Mouse (Mus musculus) embryonic facial prominence, embryonic 12.5 days (tissue): ENCODE measurements around the gene Shf. TPM values are rescaled to one million over a fixed set of nuclear protein-coding genes. Genes with fewer than 3 reads are reported as not detected.
A peak's percentile ranks its signal among the peaks of the same experiment; 100 is the strongest.
"Not testable (repeated sequence)": the region's sequence is repeated elsewhere in the genome, so short reads cannot be mapped to it uniquely, and the experiment has no call there.

Source experiments
- ATAC-seq: fragments of 200-750 bp; cut with Nextera tagmentation; 2 replicates; pipeline ENCODE4 v1.8.0; 2017; ENCODE audit not compliant: insufficient number of reproducible peaks, insufficient read depth, low FRiP score, low TSS enrichment
- H3K27ac ChIP-seq: fragments of 300-500 bp; sonication (generic); 2 replicates; pipeline ENCODE4 v1.5.1; 2016; ENCODE audit warnings: mild to moderate bottlenecking
- H3K27me3 ChIP-seq: fragments of 300-500 bp; sonication (generic); 2 replicates; pipeline ENCODE4 v1.6.1; 2016; ENCODE audit warnings: mild to moderate bottlenecking, moderate library complexity
- H3K36me3 ChIP-seq: fragments of 300-500 bp; sonication (generic); 2 replicates; pipeline ENCODE4 v1.6.1; 2016; ENCODE audit warnings: mild to moderate bottlenecking
- H3K4me1 ChIP-seq: fragments of 300-500 bp; sonication (generic); 2 replicates; pipeline ENCODE4 v1.6.1; 2016
- H3K4me2 ChIP-seq: fragments of 300-500 bp; sonication (generic); replicated peaks from 2 replicates; pipeline ENCODE4 v1.6.1; 2016; ENCODE audit warnings: mild to moderate bottlenecking, moderate library complexity
- H3K4me3 ChIP-seq: fragments of 300-500 bp; sonication (generic); 2 replicates; pipeline ENCODE4 v1.5.1; 2016; ENCODE audit warnings: mild to moderate bottlenecking
- H3K9ac ChIP-seq: fragments of 300-500 bp; sonication (generic); 2 replicates; pipeline ENCODE4 v1.6.1; 2016; ENCODE audit warnings: mild to moderate bottlenecking, moderate library complexity
- H3K9me3 ChIP-seq: fragments of 300-500 bp; sonication (generic); 2 replicates; pipeline ENCODE4 v1.6.1; 2016; ENCODE audit warnings: mild to moderate bottlenecking, moderate library complexity
- WGBS: fragments of 180-500 bp; shearing (Covaris S2); methylation state at CpG from one replicate; pipeline ENCODE4 v1.1.7; 2016; 5-methylcytosine and 5-hydroxymethylcytosine counted together
- polyA plus RNA-seq: library from polyadenylated mRNA; unstranded; fragments of >200 nt; fragmentation: Nextera tagmentation; extraction: Ambion mirVana; gene quantifications from 2 replicates; pipeline ENCODE4 v1.2.1, GENCODE M21; 2016

Gene Shf
- polyA plus RNA-seq, result 6.5 and 6.9 TPM in 2 replicates

DNA sequence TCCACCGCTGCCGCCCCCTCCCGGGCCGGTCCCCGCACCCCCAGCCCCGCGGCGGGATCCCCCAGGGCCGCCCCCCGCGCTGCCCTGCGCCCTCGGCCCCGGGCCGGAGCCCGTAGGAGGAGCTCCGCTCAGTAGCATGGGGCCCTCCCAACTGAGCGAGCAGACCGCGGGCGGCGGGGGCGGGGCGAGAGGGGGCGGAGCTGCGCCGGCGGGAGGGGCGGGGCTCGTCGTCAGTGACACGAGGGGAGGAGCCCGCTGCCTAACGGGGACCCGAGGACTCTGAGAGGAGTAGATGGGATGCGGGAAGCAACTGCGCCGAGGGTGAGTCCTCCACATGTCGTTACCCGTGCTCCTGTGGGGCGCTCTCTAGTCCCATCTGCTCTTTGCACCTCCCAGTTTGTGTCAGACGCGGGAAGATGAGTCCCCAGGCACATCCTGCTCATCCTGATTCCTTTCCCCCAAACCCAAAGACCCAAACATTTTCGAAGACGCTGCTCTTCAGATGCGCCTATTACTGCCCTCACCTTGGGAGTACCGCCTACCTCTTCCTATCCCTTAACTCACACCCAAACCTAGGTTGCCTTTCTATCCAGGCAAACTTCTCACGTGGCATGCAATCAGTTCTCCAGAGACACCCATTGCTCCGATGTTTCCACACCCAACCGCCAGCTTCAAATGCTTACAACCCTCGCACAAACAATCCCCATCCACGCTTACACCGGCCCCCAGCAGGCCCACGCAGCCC is at the start of gene Shf:
Gene Shf, minus strand, starts transcription at position 168 of the 745 bp plus-strand sequence.
- H3K4me2 ChIP-seq, result peak within 1 kb of the TSS; percentile 81
- no peaks in the 10 kb centered on the region for H3K27me3 ChIP-seq
- H3K4me1 ChIP-seq, result peaks cover 28% of the 10 kb centered on the region
- 0 out of 2 replicates have a peak, but pooled peaks cover under 1% of the 10 kb centered on the region for H3K36me3 ChIP-seq
- peak; percentile 90 for ATAC-seq
- peak within 1 kb of the TSS; percentile 94 for H3K4me3 ChIP-seq
- no peaks in the 10 kb centered on the region for H3K9me3 ChIP-seq
- H3K9ac ChIP-seq, result peak within 1 kb of the TSS; percentile 90
- under 1% methylated on average over 43 of the region's 54 CpGs for WGBS
- peak within 1 kb of the TSS; percentile 46; the same call in 1 of the 2 replicates for H3K27ac ChIP-seq

DNA sequence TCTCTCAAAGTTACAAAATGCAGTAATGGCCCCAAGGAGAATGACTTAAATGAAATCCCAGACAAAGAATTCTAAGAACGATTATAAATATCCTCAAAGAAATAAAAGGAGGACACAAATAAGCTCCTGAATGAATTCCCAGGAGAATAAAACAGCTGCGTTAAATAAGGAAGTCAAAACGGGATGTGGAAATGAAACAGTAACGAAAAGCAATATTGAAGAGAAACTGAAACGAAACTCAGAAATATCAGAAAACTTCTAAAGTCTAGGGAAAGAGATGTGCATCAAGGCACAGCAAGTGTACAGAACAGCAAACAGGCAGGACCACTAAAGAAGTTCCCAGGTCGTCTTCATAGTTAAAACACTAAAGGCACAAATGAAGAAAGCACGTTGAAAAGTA is 40.0 kb upstream of the Shf start:
- Histone ChIP-seq H3K4me2 (no peak overlapping the region), H3K4me1 (no peaks in the 10 kb centered on the region), H3K27ac (no peak overlapping the region), H3K4me3 (no peak overlapping the region), H3K27me3 (no peaks in the 10 kb centered on the region), H3K9ac (no peak overlapping the region), H3K36me3 (no peaks in the 10 kb centered on the region), H3K9me3 (no peaks in the 10 kb centered on the region)
- WGBS, result 74% methylated on average over 7 of the region's 7 CpGs
- no peak for ATAC-seq

DNA sequence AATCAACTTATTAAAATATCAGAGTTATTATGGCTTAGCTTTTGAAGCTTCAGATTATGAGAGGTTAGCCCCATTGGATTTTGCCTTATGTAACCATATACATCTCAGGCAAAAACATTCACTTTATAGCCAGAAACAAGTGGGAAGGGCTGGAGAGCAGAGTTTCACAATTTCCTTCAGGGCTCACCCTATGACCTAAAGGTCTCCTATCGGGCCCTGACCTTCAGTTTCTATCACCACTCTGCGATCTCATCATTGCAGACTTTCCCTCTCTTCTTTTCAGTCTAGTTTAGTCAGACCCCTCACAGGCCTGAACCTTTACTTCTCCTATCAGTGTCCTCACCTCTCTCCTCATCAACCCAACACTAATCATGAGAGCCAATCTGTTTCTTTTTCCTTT is 38.6 kb upstream of the Shf start:
- ATAC-seq, result no peak

DNA sequence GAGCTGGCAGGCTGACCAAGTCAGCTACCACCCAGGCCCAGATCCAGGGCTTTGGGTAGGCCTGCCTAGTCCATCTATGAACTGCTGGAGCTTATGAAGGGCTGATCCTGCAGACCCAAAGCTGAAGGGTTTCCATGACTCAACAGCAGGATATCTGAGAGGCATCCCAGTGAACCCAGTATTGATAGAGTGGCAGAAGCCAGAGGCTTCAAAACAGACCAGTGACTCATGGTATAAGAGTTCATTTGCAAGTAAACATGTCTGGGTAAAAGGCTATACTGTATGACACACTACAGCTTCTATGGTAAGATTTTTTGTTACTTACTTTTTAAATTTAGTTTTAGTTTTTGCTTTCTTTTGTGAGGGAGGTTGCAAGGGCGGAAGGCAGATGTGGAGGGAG is 27.2 kb upstream of the Shf start:
- H3K27ac ChIP-seq, result no peak overlapping the region
- H3K4me3 ChIP-seq, result no peak overlapping the region
- H3K27me3 ChIP-seq, result no peaks in the 10 kb centered on the region
- no peaks in the 10 kb centered on the region for H3K9me3 ChIP-seq
- 88% methylated on average over 1 of the region's 1 CpGs for WGBS
- no peaks in the 10 kb centered on the region for H3K4me1 ChIP-seq
- no peaks in the 10 kb centered on the region for H3K36me3 ChIP-seq
- H3K4me2 ChIP-seq, result no peak overlapping the region
- ATAC-seq, result no peak
- no peak overlapping the region for H3K9ac ChIP-seq

More for the DNA sequence above, 38.6 kb upstream of the Shf start:
- Histone ChIP-seq H3K27me3 (no peaks in the 10 kb centered on the region), H3K36me3 (no peaks in the 10 kb centered on the region), H3K4me3 (no peak overlapping the region), H3K4me2 (no peak overlapping the region), H3K9me3 (no peaks in the 10 kb centered on the region), H3K9ac (no peak overlapping the region), H3K27ac (no peak overlapping the region), H3K4me1 (no peaks in the 10 kb centered on the region)
- 67% methylated on average over 2 of the region's 2 CpGs for WGBS

DNA sequence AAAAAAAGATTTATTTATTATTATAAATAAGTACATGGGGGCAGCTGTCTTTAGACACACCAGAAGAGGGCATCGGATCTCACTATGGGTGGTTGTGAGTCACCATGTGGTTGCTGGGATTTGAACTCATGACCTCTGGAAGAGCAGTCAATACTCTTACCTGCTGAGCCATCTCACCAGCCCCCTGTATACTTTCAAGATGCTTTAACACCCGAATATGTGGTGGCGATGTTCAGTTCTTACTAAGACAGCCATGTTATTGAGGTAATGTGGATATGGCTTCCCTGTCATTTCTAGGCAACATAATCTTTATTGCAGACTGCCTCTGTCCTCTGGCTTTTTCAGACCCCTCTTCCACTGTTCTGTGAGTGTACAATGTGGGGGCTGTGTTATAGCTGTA is 18.2 kb upstream of the Shf start:
- H3K4me3 ChIP-seq, H3K4me1 ChIP-seq: not testable (repeated sequence)
- 94% methylated on average over 3 of the region's 3 CpGs for WGBS

DNA sequence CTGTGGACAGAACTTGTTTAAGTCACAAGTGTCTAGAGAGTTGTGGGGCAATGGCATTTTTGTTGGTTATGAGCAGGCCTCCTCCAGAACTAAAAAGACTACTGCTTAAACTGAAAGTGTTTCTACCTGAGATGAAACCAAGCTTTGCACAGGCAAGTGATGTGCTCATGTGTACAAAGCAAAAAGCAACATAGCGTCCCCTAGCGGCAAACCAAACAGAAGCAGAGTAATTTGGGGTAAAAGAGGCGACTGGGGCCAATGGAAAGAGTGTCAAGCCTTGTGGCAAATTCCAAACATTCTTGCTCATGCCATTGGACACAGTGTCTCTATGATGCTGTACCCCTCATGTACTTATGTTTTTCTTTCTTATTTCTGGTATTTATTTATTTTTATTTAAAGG is 16.1 kb upstream of the Shf start:
- Histone ChIP-seq H3K36me3 (no peaks in the 10 kb centered on the region), H3K27me3 (no peaks in the 10 kb centered on the region), H3K4me1 (0 out of 2 replicates have a peak, but pooled peaks cover 3% of the 10 kb centered on the region), H3K27ac (no peak overlapping the region), H3K4me2 (no peak overlapping the region), H3K4me3 (no peak overlapping the region), H3K9ac (no peak overlapping the region), H3K9me3 (no peaks in the 10 kb centered on the region)
- 38% methylated on average over 3 of the region's 3 CpGs for WGBS
- no peak for ATAC-seq

More for the DNA sequence above, 18.2 kb upstream of the Shf start:
- H3K27ac ChIP-seq, H3K9me3 ChIP-seq, H3K4me2 ChIP-seq, H3K27me3 ChIP-seq, H3K36me3 ChIP-seq, H3K9ac ChIP-seq, ATAC-seq: not testable (repeated sequence)

DNA sequence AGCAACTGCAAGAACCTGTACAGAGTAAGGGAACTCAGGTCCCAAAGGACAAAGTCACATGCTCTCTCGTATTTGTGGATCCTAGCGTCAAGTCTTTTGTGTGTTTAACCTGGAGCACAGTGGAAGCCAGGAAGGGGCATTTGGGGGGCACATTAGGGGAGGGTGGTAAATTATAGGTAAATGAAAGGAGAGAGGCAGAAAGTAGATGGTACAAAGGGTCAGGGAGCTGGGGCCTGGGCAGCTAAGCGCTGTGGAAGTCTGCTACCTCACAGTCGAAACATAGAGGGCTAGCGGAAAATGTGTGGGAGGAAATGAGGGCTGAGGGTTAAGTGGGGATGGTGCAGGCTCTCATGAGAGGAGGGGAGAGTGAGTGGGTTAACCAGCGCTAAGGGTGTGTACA is 13.2 kb upstream of the Shf start:
- H3K4me2 ChIP-seq, result no peak overlapping the region
- H3K27me3 ChIP-seq, result no peaks in the 10 kb centered on the region
- no peak overlapping the region for H3K27ac ChIP-seq
- no peaks in the 10 kb centered on the region for H3K36me3 ChIP-seq
- H3K9ac ChIP-seq, result no peak overlapping the region
- H3K4me1 ChIP-seq, result 0 out of 2 replicates have a peak, but pooled peaks cover 3% of the 10 kb centered on the region
- no peaks in the 10 kb centered on the region for H3K9me3 ChIP-seq
- no peak for ATAC-seq
- 72% methylated on average over 6 of the region's 6 CpGs for WGBS
- H3K4me3 ChIP-seq, result no peak overlapping the region

DNA sequence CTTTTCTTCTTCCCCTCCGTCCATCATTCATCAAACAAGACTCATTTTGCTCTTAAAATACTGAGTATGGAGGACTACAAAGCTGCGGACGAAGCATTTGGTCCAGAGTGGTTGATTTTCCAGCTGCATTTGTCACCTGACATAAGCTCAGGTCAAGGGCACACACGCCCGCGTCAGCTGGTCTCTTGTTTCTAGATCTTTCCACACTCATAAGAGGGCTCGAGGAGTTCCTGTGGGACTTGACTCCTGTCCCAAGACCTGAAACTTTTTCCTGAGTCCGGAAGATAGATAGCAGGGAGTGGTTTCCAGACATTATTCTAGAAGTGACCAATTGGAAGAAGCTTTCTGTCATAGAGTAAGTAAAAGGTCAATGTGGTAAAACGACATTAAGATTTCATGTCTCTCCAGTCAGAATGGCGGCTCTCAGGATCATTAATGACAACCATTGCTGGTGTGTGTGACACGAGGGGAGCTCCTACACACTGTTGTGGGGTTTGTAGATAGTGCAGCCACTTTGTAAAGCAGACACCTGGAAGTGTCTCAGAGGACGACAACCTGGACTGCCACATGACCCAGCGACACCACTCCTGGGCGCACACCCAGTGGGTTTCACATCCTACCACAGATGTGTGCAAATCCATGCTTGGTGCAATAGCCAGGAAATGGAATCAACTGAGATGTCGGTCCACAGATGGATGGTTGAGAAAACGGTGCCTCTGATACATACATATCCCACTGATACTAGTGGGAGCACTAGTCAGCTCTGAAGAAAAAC is 12.6 kb upstream of the Shf start:
- 77% methylated on average over 16 of the region's 16 CpGs for WGBS
- ATAC-seq, result no peak
- H3K4me2 ChIP-seq, result no peak overlapping the region
- H3K9me3 ChIP-seq, result no peaks in the 10 kb centered on the region
- no peaks in the 10 kb centered on the region for H3K27me3 ChIP-seq
- H3K4me1 ChIP-seq, result 0 out of 2 replicates have a peak, but pooled peaks cover 3% of the 10 kb centered on the region
- no peaks in the 10 kb centered on the region for H3K36me3 ChIP-seq
- no peak overlapping the region for H3K9ac ChIP-seq
- no peak overlapping the region for H3K4me3 ChIP-seq
- H3K27ac ChIP-seq, result no peak overlapping the region

DNA sequence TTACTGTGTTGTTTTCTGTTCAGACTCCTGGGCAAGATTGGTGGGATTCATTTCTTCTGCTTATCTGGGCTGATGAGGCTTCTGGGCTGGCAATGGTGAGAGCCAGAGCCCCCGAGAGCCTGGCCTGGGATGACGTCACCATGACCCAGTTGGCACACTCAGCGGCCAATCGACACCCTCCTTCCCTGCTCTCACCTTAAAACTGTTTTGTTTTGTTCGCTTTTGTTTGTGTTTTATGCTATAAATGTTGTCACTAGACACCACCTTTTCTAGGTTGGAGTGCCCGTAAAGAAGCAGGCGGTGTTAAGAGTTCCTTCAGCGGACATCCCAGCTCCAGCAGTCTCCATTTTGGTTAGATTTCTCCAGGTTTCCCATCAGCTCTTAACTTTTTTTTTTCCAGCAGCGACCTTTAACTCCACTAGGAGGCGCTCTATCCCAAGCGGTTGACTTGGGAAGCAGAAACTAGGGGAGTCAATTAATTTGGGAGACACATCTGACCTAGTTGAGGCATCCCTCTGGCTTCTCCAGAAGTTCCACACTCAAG is 11.9 kb upstream of the Shf start:
- no peak overlapping the region for H3K4me3 ChIP-seq
- no peak for ATAC-seq
- no peaks in the 10 kb centered on the region for H3K36me3 ChIP-seq
- H3K9ac ChIP-seq, result no peak overlapping the region
- H3K27me3 ChIP-seq, result no peaks in the 10 kb centered on the region
- no peak overlapping the region for H3K27ac ChIP-seq
- WGBS, result 11% methylated on average over 11 of the region's 11 CpGs
- no peaks in the 10 kb centered on the region for H3K9me3 ChIP-seq
- H3K4me1 ChIP-seq, result 0 out of 2 replicates have a peak, but pooled peaks cover 3% of the 10 kb centered on the region
- H3K4me2 ChIP-seq, result peak overlapping the region; percentile 36

DNA sequence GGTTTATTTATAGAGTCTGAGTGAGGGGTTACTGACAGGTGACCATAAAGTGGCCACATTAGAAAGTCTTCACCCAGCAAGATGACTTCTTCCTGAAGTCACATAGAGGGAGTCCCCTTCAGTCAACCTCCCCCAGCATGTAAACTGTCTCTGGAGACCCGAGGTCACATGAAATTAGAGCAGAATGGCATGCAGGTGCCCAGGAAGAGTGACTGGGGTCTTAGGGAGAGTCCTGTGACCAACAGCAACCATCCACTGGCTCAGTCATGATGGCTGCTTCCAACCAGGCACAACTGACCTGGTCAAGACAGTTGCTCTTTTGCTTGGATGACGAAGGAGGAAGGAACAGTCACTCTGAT is 10.3 kb upstream of the Shf start:
- Histone ChIP-seq H3K9me3 (no peaks in the 10 kb centered on the region), H3K4me2 (no peak overlapping the region), H3K4me3 (no peak overlapping the region), H3K36me3 (no peaks in the 10 kb centered on the region), H3K27me3 (no peaks in the 10 kb centered on the region), H3K27ac (no peak overlapping the region), H3K9ac (no peak overlapping the region), H3K4me1 (0 out of 2 replicates have a peak, but pooled peaks cover 3% of the 10 kb centered on the region)
- 40% methylated on average over 2 of the region's 2 CpGs for WGBS
- ATAC-seq, result no peak

DNA sequence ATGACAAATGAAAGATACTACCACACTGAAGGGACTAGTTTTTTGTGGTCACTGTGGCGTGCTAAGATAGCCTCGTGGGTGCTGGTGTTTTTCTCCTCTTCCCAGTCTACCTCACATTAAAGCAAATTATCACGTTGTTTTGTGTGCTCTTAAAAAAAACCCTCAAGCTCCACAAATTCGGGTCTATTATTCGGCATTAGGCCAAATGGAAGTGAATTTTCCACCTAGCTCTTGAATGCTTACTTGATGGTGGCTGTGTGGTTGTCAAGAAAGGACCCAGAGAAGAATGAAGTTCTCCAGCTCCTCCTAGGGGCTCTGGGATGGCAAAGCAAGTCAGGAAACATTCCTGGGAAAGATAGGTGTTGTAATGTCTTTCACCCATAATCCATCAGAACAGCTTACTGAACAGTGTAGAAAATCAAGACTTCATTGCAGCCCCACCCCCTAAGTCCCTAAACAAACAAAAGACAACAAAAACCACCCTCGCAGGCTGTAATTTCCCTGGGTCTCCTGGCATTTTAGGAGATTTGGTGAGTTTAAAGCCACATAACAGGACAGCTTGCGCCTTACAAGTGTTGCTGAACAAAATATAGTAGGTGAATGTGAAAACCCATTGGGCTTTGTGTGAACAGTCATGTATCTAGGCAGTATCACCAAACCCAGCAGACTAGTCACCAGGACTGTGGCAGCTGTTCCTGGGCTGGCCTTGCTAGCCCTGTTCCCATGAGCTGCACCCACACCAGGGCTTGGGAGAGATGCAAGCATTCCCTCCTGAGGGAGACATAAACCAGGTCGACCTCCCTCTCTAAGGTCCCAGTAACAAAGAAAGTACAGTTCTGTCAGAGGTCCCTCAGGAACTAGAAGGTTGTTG is 9.7 kb upstream of the Shf start:
- H3K27ac ChIP-seq, result no peak overlapping the region

More for the DNA sequence above, 9.7 kb upstream of the Shf start:
- no peak for ATAC-seq
- H3K9me3 ChIP-seq, result no peaks in the 10 kb centered on the region
- no peak overlapping the region for H3K9ac ChIP-seq
- 20% methylated on average over 8 of the region's 8 CpGs for WGBS
- no peaks in the 10 kb centered on the region for H3K36me3 ChIP-seq
- H3K4me3 ChIP-seq, result peak overlapping the region; percentile 59
- H3K4me1 ChIP-seq, result 0 out of 2 replicates have a peak, but pooled peaks cover 3% of the 10 kb centered on the region
- H3K27me3 ChIP-seq, result no peaks in the 10 kb centered on the region
- peak overlapping the region; percentile 42 for H3K4me2 ChIP-seq
